Mouse (Mus musculus): ENCODE measurements around the gene Dhx40.

- no peak for TF ChIP-seq CTCF (IDR thresholded peaks at IDR 0.05; ENCODE audit: low read depth, low read length)
- TF ChIP-seq POLR2A (IDR thresholded peaks at IDR 0.05; ENCODE audit: insufficient read depth, low read length), result no peak
Observed at GRCm38 (mm10) chr11:86811326-86811630, 3.7 kb upstream of the Dhx40 start.

All from ES-Bruce4 (cell line).